Mouse (Mus musculus) right cerebral cortex, adult 2 months (tissue): ENCODE data around the gene Sfxn2.

Source experiments
- DNase-seq, 2 experiments: peaks; one replicate each; pipeline ENCODE4 v3.0.0; 2021 to 2022; ENCODE audit warnings: low spot score in 2 of 2

Sfxn2 gene

DNA sequence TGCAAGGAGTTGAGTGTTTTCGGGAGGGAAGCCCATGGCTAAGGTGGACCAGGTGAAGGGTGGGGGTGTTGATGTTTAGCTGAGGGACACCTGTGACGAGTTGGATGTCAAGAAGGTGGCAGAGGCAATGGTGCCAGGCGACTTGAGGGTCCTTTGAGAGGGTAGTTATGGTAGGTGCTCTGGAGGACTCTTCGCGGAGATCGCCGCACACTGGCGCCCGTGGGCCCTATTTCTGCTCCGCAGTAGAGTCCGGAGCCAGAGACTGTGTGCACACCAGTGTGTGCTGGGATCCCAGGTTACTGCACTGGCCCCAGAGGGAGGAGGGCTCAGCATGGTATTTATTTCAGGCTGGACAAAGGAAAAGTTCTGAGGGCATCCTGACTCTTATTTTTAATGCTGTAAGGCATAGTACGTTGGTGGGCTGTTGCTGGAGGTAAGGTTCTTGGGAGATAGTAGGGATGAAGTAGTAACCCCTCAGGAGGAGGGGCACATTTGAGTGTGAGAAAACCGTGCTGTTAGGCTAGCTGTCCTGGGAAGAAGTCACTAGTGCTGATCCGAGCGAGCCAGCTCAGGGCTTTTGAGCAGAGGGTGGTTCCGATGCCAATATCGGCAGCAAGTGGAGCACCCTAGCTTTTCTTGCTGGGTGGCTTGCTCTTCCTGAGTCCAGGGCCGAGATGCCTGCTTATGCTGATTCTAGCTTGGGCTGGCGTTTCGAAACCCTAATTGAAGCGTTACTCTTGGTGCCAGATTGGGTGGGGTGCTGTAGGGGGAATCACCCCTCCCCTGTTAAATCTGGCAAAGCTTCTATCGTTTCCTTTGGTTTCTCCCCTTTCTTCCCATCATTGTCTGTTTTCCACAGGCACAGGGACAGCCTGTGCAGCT, 26.5 kb downstream of the Sfxn2 start:
- no peak for DNase-seq

DNA sequence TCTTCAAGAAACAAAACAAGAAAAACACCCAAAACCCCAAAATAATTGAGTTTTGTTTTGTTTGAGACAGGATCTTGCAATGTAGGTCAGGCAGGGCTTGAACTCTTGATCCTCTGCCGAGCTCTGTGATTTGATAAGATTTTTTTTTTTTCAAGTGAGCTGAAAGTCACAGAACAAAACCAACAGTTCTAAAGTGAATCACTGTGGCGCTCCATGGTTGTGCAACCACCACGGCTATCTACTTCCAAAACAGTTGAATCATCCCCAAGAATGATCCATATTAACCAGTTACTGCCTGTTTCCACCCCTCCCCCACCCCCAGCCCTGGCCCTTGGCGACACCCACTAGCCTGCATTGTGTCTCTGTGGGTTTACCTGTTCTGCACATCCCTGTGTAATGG, 27.2 kb downstream of the Sfxn2 start:
- DNase-seq = no peak

DNA sequence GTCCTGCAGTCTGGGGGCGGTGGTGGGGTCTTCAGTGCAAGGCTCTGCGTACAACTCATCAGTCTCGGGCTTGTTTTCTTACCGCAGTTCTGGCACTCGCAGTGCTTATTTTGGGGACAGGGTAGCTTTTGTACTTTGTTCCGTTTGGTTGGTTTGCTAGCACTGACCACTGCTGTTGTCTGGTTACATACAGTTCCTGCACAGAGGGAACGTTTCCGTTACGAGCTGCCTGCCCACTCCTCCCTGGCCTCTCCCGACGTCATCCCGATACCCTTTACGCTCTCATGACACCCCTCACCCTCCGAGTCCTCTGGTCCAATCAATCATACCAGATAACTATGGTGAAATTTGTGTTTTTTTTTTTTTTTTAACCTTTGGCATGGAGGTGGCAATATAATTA, 28.3 kb downstream of the Sfxn2 start:
- no peak for DNase-seq

GRCm38 (mm10) chr19:46602406-46602805, 29.2 kb downstream of the Sfxn2 start:
- no peak for DNase-seq

DNA sequence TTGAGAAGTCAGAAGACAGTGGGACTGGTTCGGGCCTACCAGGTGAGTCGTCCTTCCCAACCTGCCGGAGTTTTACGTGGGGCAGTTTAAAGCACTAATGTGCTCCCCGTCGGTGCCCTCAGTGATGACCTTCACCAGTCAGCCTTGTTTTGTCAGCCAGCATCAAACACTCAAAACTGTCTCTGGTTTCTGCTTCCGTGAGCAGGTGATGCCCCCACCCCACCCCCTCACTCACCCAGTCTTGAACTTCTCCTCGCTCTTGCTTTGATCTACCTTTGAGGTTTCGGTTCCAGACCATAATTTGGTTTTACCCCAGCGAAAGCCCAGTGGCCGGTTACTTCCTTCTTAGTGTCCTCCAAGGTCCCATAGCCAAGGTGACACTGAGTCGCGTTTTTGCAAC, 33.6 kb downstream of the Sfxn2 start:
- no peak for DNase-seq

DNA sequence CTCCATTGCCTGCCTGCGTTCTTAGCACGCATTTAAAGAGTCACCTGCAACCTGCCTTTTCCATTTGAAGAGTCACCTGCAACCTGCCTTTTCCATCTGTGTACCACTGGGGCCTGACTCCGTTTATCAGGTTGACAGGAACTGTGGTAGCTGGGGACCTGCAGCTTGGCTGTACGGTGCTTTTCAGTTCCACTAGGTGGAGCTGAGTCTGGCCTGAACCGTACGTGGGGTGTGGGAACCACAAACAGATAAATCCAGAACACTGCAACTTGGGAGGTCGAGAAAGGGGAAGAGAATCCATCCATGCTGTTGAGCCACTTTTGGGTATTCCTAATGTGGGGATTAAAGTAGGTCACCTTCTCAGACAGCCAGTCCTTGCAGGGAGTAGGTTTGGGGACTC, 34.3 kb downstream of the Sfxn2 start:
- DNase-seq = peak in 1 of 2 experiments; percentile 41

DNA sequence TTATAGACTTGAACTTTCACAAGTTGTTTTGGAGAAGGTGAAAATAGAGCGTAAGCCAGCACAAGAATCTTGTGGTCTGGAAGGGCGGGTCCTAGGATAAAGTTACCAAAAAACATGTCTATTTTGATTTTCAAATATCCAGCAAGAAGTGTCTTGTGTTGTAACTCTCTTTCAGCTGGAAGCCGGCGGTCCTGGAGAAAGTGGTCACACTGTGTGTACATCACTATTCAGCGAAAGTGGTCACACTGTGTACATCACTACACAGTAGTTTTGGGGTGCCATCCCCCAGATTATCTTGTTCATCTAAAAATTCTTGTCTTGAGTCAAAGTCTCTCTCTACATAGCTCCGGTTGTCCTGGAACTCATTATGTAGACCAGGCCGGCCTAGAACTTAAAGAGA, 35.0 kb downstream of the Sfxn2 start:
- DNase-seq = no peak

DNA sequence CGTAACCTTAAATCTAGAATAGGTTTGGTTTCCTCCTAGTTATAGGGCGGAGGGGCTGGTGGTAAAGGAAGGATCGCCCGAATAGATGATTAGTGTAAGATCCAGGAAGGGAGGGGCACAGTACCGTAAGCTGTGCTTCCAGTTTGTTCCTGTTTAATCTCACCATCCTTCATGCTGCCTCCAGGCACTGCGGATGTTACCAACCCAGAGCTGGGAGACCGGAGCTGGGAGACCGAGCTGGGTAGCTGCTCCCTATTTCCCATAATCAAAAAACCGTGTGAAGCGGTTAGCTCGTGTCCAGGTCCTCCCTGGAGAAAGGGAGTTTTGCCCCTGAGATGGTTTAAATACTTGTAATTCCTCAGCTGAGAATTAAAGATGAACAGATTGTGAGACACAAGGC, 43.2 kb downstream of the Sfxn2 start:
- DNase-seq = no peak

DNA sequence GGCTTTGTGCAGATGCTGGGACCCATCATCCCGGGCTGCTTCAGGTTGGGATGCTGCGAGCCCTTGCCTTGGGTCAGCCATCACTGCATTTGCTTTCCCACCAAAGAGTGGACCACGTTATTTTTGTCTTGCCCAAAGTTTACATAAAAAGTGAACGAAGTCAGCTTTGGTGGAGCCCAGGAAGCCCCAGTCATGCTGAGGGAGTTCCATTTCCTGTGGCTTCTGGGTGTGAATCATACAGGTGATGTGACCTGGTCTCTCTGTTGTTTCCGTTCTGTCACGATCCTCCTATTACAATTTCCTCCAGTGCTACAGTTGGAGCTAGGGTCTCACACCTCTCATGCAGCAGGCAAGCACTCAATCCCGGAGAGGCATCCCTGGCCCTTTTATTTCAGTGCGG, 44.2 kb downstream of the Sfxn2 start:
- DNase-seq = no peak

- no peak for DNase-seq
These were observed 45.2 kb downstream of the Sfxn2 start for GRCm38 (mm10) chr19:46618322-46618721.

DNA sequence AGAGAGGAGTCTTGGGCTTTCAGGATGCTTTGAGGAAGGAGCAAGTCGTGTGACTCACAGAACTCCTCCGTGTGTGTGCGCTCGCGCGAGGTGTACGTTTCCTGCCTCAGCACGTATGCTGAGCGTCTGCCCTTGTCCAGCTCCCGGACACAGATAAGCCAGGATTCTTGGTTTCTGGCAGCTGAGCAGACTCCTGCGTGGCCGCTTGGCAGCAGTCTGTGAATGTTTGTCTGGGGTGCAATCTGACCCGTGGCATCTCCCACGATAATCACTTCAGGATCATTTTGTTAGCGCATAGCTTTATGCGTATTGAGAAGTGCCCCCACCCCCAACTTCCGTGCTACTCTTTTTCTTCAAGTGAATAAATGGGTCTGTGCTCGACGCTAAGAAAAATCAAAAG, 45.8 kb downstream of the Sfxn2 start:
- no peak for DNase-seq

DNA sequence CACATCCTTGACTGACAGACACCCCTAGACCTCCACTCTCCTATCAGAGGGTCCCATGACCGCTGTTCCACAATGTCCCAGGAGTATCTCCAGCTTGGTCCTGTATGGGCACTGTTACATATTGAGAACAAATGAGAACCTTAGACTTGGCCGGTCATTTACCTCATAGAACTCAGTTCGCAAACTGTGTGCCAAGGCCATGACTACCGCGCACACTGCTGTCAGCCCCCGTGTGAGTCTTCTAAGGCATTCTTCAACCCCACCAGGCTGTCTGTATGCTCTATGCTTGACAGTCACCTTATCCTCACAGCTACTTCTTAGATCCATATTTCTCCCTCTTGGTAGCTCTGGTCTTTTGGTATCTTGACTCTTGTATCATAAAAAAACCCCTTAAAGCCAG, 46.4 kb downstream of the Sfxn2 start:
- no peak for DNase-seq

DNA sequence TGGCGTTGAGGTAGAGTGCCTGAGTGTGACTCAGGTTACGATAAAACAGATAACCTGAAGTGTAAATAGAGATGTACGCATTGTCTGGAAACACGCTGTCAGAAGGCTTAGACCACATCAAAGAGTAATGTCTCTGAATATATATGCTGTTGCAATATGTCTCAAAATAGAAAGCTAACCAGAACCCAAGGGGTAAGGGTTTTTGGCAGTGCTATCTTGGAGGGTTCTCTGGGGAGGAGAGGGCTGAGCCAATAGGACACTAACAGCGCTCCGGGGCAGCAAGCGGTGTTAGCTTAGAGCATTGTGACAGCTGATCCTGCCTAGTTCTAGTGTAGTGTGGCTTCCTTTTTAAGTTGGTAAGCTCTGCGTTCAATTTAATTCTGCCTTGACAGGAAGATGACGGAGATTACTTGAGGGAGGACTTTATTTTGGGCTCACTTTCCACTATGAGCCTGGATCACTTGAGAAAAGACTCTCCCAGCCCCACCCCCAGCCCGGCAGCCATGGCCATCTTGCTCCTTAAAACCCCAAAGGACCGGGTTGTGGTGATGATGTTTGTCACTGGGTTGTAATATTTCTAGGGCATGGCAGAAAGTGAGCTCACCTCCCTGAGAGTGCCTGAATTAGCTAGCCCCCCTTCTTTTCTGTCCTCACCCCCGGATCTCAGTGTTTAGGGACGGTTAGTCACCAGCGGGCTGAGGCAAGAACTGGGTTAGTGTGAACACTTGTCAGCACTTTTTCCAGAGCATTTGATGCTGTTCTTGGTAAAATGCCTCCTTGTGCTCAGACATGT, 47.0 kb downstream of the Sfxn2 start:
- DNase-seq = peak; percentile 61 to 69

- DNase-seq = peak; percentile 41
These were observed 48.3 kb downstream of the Sfxn2 start for GRCm38 (mm10) chr19:46621236-46622183.

DNA sequence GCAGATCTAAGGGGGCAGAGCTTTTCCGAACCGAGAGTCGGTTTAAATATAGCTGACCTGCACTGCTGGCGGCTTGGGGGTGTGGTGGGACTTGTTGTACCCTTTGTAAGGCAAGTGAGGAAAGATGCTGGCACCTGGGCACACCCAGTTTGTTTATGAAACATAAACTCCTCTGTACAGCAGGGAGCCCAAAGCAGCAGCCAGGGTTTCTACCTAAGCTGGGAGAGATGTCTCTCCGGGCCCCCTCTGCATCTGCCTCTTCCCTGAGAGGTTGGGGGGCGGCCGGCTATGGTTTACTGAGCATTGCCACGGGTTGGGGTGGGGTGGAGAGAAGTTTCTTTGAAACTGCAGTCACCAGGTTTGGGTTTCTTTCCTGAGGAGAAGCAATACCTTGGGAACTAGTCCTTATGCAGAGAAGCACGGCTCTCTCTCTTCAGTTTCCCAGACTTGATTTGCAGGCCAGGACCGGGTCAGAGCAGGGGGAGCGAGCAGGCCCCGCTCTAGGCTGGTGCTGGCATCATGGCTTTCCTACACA, 49.6 kb downstream of the Sfxn2 start:
- DNase-seq = no peak

DNA sequence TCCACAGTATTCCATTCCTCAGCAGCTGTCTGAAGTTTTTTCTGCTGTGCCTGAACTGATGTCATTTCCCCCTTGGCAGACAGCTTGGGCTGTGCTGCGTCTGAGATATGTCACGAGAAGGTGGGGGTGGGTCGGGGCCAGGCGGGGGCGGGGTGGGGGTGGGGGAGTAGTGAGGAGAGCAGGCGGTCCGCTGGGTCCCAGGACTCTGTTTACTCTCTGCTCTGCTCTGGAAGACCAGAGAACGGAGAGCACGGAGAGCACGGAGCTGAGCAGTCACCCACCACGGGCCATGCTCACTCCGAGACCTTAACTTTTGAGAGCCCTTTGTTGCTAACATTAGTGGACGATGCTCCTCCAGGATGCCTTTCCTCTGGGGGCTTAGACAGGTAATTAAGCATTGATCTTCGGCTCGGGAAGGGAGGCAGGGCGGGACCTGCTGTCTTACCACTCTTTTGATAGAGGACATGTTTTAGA, 50.1 kb downstream of the Sfxn2 start:
- no peak for DNase-seq

- no peak for DNase-seq
These were observed 50.9 kb downstream of the Sfxn2 start for GRCm38 (mm10) chr19:46623790-46624772.

DNA sequence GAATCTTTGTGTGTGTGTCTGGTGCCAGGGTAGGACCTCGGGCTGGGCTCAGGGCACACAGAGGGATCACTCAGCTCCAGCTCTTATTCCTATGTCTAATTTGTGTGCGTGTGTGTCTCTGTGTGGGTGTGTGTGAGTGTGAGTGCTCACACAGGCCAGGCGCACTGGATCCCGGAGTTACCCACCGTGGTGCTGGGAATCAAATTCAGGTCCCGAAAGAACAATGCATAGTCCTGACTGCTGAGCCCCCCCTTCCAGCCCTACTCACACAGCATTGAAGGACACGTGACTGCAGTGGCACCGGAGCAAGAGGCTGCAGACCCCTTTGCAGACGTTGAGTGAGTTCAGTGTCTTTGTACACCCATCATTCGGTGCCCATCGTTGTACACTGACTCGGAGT, 51.9 kb downstream of the Sfxn2 start:
- no peak for DNase-seq

GRCm38 (mm10) chr19:46625519-46625918, 52.4 kb downstream of the Sfxn2 start:
- no peak for DNase-seq

GRCm38 (mm10) chr19:46628403-46628802, 55.2 kb downstream of the Sfxn2 start:
- DNase-seq = no peak
